Mouse (Mus musculus): Measurements from ENCODE around the gene Foxp1.

DNA sequence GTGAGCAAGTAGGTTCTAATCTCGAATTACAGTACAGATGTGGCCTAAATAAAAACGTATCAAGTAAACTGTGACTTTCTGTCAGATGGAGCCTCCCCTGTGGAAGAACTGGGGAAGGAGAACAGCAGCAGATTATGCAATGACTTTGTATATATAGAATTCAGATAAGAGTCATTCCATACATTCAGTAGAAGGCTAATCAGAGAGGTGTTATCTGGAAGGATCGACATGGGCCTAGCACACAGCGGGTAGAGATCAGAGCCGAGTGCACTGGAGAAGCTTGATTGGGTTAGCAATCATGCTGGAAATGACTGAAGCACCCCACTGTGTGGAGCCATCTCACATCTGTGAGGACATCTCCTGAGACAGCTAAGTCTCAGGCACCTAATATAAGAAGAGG lies 150.1 kb downstream of the Foxp1 start:
- no peak for TF ChIP-seq POLR2A (IDR thresholded peaks at IDR 0.05; ENCODE audit: borderline replicate concordance, control insufficient read depth, low read depth, low read length)
- no peak for TF ChIP-seq CTCF (IDR thresholded peaks at IDR 0.05; ENCODE audit: control insufficient read depth, insufficient read depth, low read length)

Measured in bone marrow, adult 2 months (tissue).